Comparison of ENCODE assay signal across 8 mouse cellular contexts in the genomic region with DNA sequence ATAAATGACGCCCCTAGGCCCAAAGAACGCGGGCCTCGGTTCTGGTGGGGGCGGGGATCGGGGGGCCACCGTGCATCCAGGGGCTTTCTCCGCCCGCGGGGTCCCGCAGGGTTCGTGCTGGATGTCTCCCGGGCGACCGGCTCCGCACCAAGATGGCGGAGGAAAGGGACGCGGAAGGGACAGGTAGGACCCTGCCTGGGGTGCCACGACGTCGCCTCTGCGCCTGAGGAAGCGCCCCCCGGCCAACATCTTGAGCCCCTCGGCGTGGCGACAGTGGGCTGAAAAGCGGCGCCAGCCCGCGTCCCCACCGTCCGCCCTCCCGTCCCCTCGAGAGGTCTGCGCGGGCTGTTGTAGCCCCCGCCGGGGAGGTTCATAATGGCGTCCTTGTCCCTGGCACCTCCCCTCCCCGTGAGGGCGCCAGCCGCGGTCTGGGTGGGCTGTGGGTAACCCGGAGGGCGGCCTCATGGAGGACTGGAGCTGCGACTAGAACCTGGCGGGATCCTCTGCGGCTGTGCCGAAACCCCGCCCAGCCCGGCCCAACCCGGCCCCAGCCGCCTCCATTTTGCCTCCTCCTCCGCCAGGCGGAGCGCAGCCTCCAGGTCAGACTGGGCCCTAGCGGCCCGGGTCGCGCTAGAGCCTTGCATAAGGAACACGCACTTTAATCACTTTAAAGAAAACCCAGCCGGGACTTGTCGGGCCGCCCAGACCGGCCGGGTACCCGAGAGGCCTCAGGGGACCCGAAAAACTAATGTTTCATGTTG. TPM values are rescaled to one million over a fixed set of nuclear protein-coding genes. Genes with fewer than 3 reads are reported as not detected.
DNase-seq lines count a peak whose midpoint lies in the region; ATAC-seq lines count a peak whose summit lies in the region.

A gene (plus strand): TSS at position 135 of the 761 bp plus-strand sequence.

- peak within 1 kb of the TSS; percentile 67 for H3K4me3 ChIP-seq in hindbrain, embryonic 12.5 days

- no peaks in the 10 kb centered on the region for H3K27me3 ChIP-seq in hindbrain, embryonic 12.5 days

- peak; percentile 98 for ATAC-seq in hindbrain, embryonic 12.5 days (ENCODE audit: low FRiP score)

- H3K9ac ChIP-seq in hindbrain, embryonic 12.5 days = peak within 1 kb of the TSS; percentile 89

- no peaks in the 10 kb centered on the region for H3K36me3 ChIP-seq in hindbrain, embryonic 12.5 days

- H3K4me1 ChIP-seq in hindbrain, embryonic 12.5 days = no peaks in the 10 kb centered on the region

- H3K4me2 ChIP-seq in hindbrain, embryonic 12.5 days (replicated peaks) = peak within 1 kb of the TSS; percentile 58

- peak; percentile 99 for DNase-seq in Muller cell, postnatal 12 days (ENCODE audit: inconsistent ontology term)
- DNase-seq in cerebellum, adult 9-11 months = peak; percentile 94
- DNase-seq in frontal cortex, adult 2 months (ENCODE audit: extremely low spot score in 1 of 2, low spot score in 1 of 2) = peak; percentile 67 to 85
- DNase-seq in layer of hippocampus, postnatal 14 days (ENCODE audit: low spot score in 2 of 2) = peak; percentile 88 to 91
- peak; percentile 92 for DNase-seq in lung, postnatal 14 days
- DNase-seq in retina, adult 2 months (ENCODE audit: low read depth, low spot score) = peak; percentile 77
- DNase-seq in thymus, postnatal 36 days = peak; percentile 93

- under 1% methylated on average over 55 of the region's 70 CpGs for WGBS in hindbrain, embryonic 12.5 days

- H3K27ac ChIP-seq in hindbrain, embryonic 12.5 days = peak within 1 kb of the TSS; percentile 100

- no peaks in the 10 kb centered on the region for H3K9me3 ChIP-seq in hindbrain, embryonic 12.5 days (replicated peaks)

RNA-seq across cellular contexts. Expression of the gene that starts here (rescaled TPM):
- 8.0 and 9.0 TPM in 2 replicates for polyA plus RNA-seq in frontal cortex, adult 2 months (2012; rRNA removed)
- polyA plus RNA-seq in hindbrain, embryonic 12.5 days (2016; fragmentation: Nextera tagmentation; extraction: Ambion mirVana) = 8.7 and 10.1 TPM in 2 replicates
- 10 to 100 TPM in 1 of 2 experiments, 1 to 10 TPM in 1; 9.9 to 11.9 TPM for total RNA-seq in layer of hippocampus, postnatal 14 days (2021)

Comparison
In these comparisons a context has a peak if more than half of its experiments do, and no peak if none do; other contexts are left out.
1. Peak in every context shown above with its lines: DNase-seq, ATAC-seq, H3K4me3 ChIP-seq and H3K27ac ChIP-seq.